Mouse (Mus musculus) spleen, adult 2 months (tissue): ENCODE results near the gene Gm17571.

Source experiments
- CTCF ChIP-seq: fragments of 200-500 bp; IDR thresholded peaks from 2 replicates; pipeline ENCODE4 v1.5.1; 2011; ENCODE audit warnings: mild to moderate bottlenecking, inconsistent platforms; ENCODE audit not compliant: insufficient read depth, insufficient read length, insufficient replicate concordance; ENCODE audit errors: extremely low read depth
- POLR2A ChIP-seq: fragments of 200-500 bp; IDR thresholded peaks from 2 replicates; pipeline ENCODE4 v1.6.1; 2011; ENCODE audit warnings: low read depth, low read length, inconsistent platforms

GRCm38 (mm10) chr9:13491854-13492620 is 45.5 kb upstream of the Gm17571 start:
- TF ChIP-seq POLR2A (no peak), CTCF (no peak)
